Mouse (Mus musculus) embryo, embryonic 10.5 days (tissue): ENCODE results near the gene Ucn3.
"Not testable (repeated sequence)": the region's sequence is repeated elsewhere in the genome, so short reads cannot be mapped to it uniquely, and the experiment has no call there.

Source experiments
- DNase-seq: peaks from one replicate; pipeline ENCODE4 v3.0.0-alpha.2; 2015; ENCODE audit warnings: low spot score

Ucn3 gene

GRCm38 (mm10) chr13:3945249-3945648, at the start of gene Ucn3:
Ucn3 (minus strand) TSS chr13:3945349.
- no peak for DNase-seq

DNA sequence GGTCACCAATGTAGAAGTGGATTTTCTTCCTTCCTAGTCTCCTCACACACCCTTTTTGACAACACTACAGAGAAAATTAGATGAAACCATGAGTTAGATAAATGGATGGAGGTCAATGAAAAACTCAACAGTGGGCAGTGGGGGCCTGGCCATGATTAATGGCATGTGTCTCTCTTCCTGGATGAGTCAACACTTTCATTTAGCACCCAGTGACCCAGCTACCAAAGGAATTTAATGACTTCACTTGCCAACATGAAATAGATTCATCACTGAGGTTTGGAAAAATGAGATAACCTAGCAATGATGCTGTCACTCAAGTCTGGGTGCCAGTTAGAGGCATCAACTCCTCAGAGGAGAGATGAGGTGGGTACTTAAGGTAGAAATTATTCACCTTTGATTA, 46.9 kb upstream of the Ucn3 start:
- no peak for DNase-seq

DNA sequence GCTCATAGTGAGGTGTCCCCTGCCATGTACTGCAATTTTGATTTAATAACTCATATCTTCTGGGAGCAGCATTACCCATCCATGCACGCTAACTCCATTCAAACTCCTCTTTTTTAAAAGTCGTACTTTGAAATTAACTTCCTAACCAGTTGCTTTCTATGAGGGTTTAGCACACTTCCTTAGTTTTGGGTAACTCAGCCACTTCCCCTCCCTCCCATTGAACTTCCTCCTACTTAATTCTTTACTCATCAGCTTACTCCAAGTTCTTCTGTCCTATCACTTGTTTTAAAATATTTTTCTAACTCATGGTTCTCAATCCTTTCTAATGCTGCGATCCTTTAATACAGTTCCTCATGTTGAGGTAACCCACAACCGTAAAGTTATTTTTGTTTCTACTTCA, 23.7 kb upstream of the Ucn3 start:
- DNase-seq, result no peak

- no peak for DNase-seq
These were observed 6.2 kb upstream of the Ucn3 start for GRCm38 (mm10) chr13:3951198-3951914.

GRCm38 (mm10) chr13:3949477-3949876, 4.3 kb upstream of the Ucn3 start:
- no peak for DNase-seq

GRCm38 (mm10) chr13:3947267-3947666, 2.1 kb upstream of the Ucn3 start:
- no peak for DNase-seq

DNA sequence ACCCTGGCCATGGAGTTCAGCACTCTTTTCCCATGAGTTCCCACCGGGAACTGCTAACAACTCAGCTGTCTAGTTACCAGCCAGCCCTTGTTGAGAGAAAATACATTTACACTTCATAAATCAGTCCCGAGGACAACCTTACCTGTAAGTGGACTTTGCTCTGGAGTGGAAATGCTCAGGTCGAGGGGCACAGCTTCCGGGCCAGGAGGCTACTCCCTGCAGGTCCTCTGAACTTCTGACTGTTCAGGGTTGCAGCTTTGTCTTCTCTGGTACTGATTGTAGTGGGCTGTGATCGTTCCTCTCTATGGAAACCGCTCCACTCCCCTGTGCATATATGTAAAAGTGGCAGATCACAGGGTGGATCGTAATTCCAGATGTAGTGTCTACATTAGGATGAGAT, 450 bp downstream of the Ucn3 start:
- DNase-seq, result no peak

DNA sequence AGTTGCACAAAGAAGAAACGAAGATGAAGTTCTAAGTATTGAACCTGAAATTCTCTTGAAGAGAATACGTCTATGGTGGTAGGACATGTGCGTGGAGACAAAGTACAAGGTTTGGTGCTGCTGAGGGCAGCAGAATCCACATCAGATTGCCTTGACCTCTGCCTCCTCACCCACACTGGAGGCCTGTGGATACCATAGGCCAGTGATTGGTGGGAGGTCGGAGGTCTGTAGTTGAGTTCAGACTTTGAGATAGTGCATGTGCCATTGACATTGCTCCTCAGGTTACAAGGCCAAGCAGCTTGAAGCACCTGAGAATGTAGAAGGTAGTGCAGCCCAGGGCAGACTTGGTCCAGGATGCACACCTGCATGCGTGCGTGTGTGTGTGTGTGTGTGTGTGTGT, 19.1 kb downstream of the Ucn3 start:
- no peak for DNase-seq

GRCm38 (mm10) chr13:3925632-3926031, 19.5 kb downstream of the Ucn3 start:
- no peak for DNase-seq

GRCm38 (mm10) chr13:3924483-3924882, 20.7 kb downstream of the Ucn3 start:
- no peak for DNase-seq

- peak; percentile 95 for DNase-seq
These were observed 27.4 kb downstream of the Ucn3 start, which contains the start of the genes Net1 and Tubal3 for GRCm38 (mm10) chr13:3917571-3918311. Net1 (minus strand) TSS chr13:3918220. Tubal3 (plus strand) TSS chr13:3918274.

DNA sequence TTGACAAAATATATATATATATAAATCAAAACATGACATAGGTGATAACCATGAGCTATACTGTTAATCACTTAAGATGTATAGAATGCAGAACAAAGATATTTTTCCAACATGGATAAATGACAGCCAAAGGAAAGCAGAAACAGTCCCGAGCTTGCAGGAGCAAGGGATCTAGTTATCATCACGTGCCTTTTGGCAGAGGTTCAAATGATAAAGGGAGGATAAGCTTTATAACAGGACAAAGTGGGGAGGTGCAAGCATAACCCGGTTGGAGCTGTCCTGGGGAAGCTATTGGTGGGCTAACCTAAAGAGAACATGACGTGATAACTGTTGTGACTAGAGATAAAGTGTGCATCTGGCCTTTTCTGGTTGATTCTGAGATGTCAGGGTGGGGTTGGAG, 31.6 kb downstream of the Ucn3 start:
- DNase-seq, result no peak

GRCm38 (mm10) chr13:3910356-3910755, 34.8 kb downstream of the Ucn3 start:
- no peak for DNase-seq

- DNase-seq, result no peak
These were observed 36.9 kb downstream of the Ucn3 start for GRCm38 (mm10) chr13:3908262-3908661.

- no peak for DNase-seq
These were observed 37.9 kb downstream of the Ucn3 start for GRCm38 (mm10) chr13:3907151-3907696.

DNA sequence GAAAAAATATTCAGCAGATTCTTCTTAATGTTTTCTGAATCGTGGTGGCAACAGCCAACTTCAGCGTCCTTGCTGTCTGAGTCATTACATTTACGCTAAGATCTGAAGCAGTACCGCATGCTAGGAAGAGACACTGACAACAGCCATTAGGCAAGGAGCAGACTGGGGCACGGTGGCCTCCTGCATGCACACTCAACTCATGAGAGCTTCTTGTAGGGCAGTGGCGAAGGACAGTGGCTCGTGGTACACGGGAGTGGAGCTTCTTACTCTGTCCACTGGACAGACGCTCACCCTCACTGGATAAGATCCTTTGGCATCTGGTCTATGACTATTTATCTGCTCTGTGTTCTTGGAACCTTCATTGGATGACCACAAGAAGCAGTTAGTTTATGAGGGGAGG, 45.8 kb downstream of the Ucn3 start:
- DNase-seq, result no peak

GRCm38 (mm10) chr13:3898202-3898601, 46.9 kb downstream of the Ucn3 start:
- DNase-seq, result not testable (repeated sequence)

- peak; percentile 87 for DNase-seq
These were observed 48.2 kb downstream of the Ucn3 start for GRCm38 (mm10) chr13:3896913-3897312.

GRCm38 (mm10) chr13:3896032-3896431, 49.1 kb downstream of the Ucn3 start:
- DNase-seq, result no peak

DNA sequence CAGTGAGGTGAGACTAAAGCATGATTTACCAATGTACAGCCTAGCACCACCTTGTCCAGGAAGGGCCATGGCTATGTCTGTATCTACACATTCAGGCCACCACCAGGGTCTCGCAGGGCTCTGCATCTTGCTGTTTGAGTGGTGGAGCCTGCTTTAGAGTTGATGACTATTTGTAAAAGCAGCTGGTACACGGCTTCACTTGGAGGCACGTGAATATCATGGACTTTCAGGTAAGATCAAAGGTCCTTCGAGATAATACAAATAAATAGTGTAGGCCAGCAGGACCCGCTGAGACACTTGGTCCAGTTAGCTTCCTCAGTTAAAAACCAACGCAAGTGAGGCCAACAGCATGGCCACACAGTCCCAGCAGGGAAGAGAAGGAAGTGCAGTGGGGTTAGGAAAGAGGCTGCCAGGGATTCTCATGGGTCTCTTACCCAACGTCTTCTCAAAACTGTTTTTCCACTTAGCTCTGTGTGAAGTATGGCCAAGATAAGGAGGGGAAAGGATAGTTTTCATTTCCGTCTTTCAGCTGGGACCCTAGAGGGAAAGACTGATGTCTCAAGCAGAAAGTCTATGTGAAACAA, 49.7 kb downstream of the Ucn3 start:
- no peak for DNase-seq

DNA sequence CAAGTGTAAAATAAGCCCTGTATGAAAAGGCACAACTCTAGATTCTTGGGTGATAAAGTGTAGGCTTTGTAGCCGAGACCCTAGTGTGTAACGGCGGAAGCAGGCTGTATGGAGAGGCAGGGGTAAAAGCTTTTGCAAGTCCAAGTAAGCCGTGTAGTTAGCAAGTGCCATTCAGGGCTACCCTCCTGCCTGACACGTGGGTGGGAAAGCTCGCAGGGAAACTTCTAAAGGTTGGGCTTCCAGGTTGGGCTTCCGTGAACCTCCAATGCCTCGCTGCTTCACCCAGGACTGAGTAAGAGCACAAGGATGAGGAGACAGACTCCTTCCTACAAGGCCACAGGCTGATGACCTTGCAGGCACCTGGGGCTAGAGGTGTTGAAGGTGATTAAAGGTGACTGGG, 50.6 kb downstream of the Ucn3 start:
- no peak for DNase-seq

DNA sequence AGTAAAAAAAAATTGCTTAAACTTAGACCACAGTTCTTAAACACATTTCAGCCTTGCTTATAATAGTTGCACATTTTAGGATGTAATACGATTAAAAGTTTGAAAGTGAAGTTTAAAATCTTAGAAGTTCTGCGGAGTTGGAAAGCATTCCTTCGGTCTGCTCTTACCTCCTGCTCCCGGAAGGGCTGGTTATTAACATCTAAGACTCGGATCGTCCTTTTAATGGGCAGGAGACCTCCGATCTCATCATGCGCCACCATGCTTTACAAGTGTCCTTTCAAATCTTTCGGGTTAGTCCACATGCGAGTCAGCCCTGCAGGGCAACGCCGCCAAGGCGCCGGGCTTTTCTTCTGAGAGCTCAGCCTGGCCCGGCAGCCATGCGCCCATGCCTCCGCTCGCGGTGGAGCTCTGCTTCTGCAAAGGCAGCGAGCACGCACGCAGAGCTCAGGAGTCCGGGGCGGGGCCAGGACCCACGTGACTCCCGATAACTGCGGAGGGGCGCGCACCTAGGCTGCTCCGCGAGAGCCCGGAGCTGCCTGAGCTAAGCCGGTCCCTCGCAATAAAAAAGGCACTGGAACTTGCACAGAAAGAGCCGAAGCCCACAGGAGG, 51.9 kb downstream of the Ucn3 start:
- DNase-seq, result peak; percentile 94
